In genomic region chr9:61915393-61916005, GRCm38 (mm10) we compare ENCODE assay signal across 9 mouse cellular contexts. TPM values are rescaled to one million over a fixed set of nuclear protein-coding genes. Genes with fewer than 3 reads are reported as not detected.
DNase-seq lines count a peak whose midpoint lies in the region; ATAC-seq and TF ChIP-seq lines count a peak whose summit lies in the region.
"Had no signal": no experiment of that assay in that cellular context is flagged by ENCODE, and none has a peak within 500 bp of the region (broad histone marks: within the 10 kb centered on the region; RNA-seq: fewer than 3 reads in every experiment).

No protein-coding gene starts in this region.

- H3K4me3 ChIP-seq in heart, embryonic 11.5 days (ENCODE audit: low read depth, low read length): peak overlapping the region; percentile 86
- peak overlapping the region; percentile 91 for H3K4me3 ChIP-seq in E14TG2a.4 (replicated peaks; ENCODE audit: low read length)
- H3K4me3 ChIP-seq in forebrain, embryonic 16.5 days (replicated peaks; ENCODE audit: low read length): peak overlapping the region; percentile 82
- peak overlapping the region; percentile 71 for H3K4me3 ChIP-seq in liver, embryonic 16.5 days (ENCODE audit: low read depth, low read length)

- H3K27me3 ChIP-seq in heart, embryonic 11.5 days (ENCODE audit: control insufficient read depth, insufficient read depth, low read length): no peaks in the 10 kb centered on the region
- H3K27me3 ChIP-seq in E14TG2a.4 (ENCODE audit: insufficient read depth, low read length): no peaks in the 10 kb centered on the region
- H3K27me3 ChIP-seq in forebrain, embryonic 16.5 days (replicated peaks; ENCODE audit: control insufficient read depth, insufficient read depth, low read length): no peaks in the 10 kb centered on the region
- H3K27me3 ChIP-seq in liver, embryonic 16.5 days (ENCODE audit: control insufficient read depth, insufficient read depth, low read depth, low read length): no peaks in the 10 kb centered on the region

- ATAC-seq in heart, embryonic 11.5 days (replicated peaks; ENCODE audit: insufficient number of reproducible peaks, low FRiP score, low TSS enrichment): no peak
- no peak for ATAC-seq in forebrain, embryonic 16.5 days
- ATAC-seq in liver, embryonic 16.5 days (ENCODE audit: low read depth): no peak

- peaks cover 10% of the 10 kb centered on the region; the same call in 1 of the 2 replicates for H3K4me1 ChIP-seq in heart, embryonic 11.5 days (ENCODE audit: control insufficient read depth, insufficient read depth, low read length)
- H3K4me1 ChIP-seq in E14TG2a.4 (replicated peaks; ENCODE audit: low read depth, low read length): peaks cover 24% of the 10 kb centered on the region
- H3K4me1 ChIP-seq in forebrain, embryonic 16.5 days (replicated peaks; ENCODE audit: control insufficient read depth, insufficient read depth, low read length): peaks cover 21% of the 10 kb centered on the region
- peaks cover 37% of the 10 kb centered on the region for H3K4me1 ChIP-seq in liver, embryonic 16.5 days (ENCODE audit: control insufficient read depth, low read depth, low read length)

- peak overlapping the region; percentile 94 for H3K27ac ChIP-seq in heart, embryonic 11.5 days (ENCODE audit: low read depth, low read length)
- peak overlapping the region; percentile 96; the same call in 1 of the 2 replicates for H3K27ac ChIP-seq in forebrain, embryonic 16.5 days (ENCODE audit: low read length)
- peak overlapping the region; percentile 98 for H3K27ac ChIP-seq in liver, embryonic 16.5 days (ENCODE audit: low read length)

- peak overlapping the region; percentile 89 for H3K9ac ChIP-seq in heart, embryonic 11.5 days (ENCODE audit: low read depth, low read length)
- H3K9ac ChIP-seq in forebrain, embryonic 16.5 days (replicated peaks; ENCODE audit: low read depth, low read length): peak overlapping the region; percentile 72; the same call in 1 of the 2 replicates
- H3K9ac ChIP-seq in liver, embryonic 16.5 days (ENCODE audit: low read depth, low read length): peak overlapping the region; percentile 70

- DNase-seq in heart, adult 8-10 months (ENCODE audit: low spot score): no peak
- no peak for DNase-seq in ovary, postnatal 10 days (ENCODE audit: low spot score)
- DNase-seq in urinary bladder, adult 2 months (ENCODE audit: low spot score): no peak
- no peak for DNase-seq in adrenal gland, postnatal 25 days
- DNase-seq: cerebellum, postnatal 14 days had no signal

- WGBS in heart, embryonic 11.5 days (ENCODE audit: insufficient replicate concordance): 47% methylated on average over 4 of the region's 4 CpGs
- 40% methylated on average over 4 of the region's 4 CpGs for WGBS in forebrain, embryonic 16.5 days
- 46% methylated on average over 4 of the region's 4 CpGs for WGBS in liver, embryonic 16.5 days (ENCODE audit: insufficient replicate concordance)

- H3K9me3 ChIP-seq in heart, embryonic 11.5 days (replicated peaks; ENCODE audit: control insufficient read depth, low read length): no peaks in the 10 kb centered on the region
- H3K9me3 ChIP-seq in E14TG2a.4 (ENCODE audit: low read length): no peaks in the 10 kb centered on the region
- H3K9me3 ChIP-seq in forebrain, embryonic 16.5 days (ENCODE audit: control insufficient read depth, low read length): no peaks in the 10 kb centered on the region
- H3K9me3 ChIP-seq in liver, embryonic 16.5 days (replicated peaks; ENCODE audit: control insufficient read depth, low read length): no peaks in the 10 kb centered on the region

- no peak for TF ChIP-seq CTCF in E14TG2a.4 (conservative IDR thresholded peaks at IDR 0.05; ENCODE audit: low read length)

- H3K36me3 ChIP-seq in heart, embryonic 11.5 days (ENCODE audit: control insufficient read depth, insufficient read depth, low read length): peaks cover 20% of the 10 kb centered on the region
- H3K36me3 ChIP-seq in E14TG2a.4 (ENCODE audit: insufficient read depth, low read length): peaks cover 63% of the 10 kb centered on the region
- H3K36me3 ChIP-seq in forebrain, embryonic 16.5 days (ENCODE audit: control insufficient read depth, insufficient read depth): peaks cover 11% of the 10 kb centered on the region
- peaks cover 46% of the 10 kb centered on the region for H3K36me3 ChIP-seq in liver, embryonic 16.5 days (ENCODE audit: control insufficient read depth, insufficient read depth)

- peak overlapping the region; percentile 76 for H3K4me2 ChIP-seq in heart, embryonic 11.5 days
- H3K4me2 ChIP-seq in forebrain, embryonic 16.5 days (ENCODE audit: low read length): peak overlapping the region; percentile 91
- peak overlapping the region; percentile 98 for H3K4me2 ChIP-seq in liver, embryonic 16.5 days (ENCODE audit: low read depth, low read length)

RNA-seq across cellular contexts. Expression of gene Rplp1, which starts 1.2 kb away (rescaled TPM):
- polyA plus RNA-seq in heart, embryonic 11.5 days (2014; fragmentation: Nextera tagmentation; extraction: Ambion mirVana): 963 and 1,096 TPM in 2 replicates
- 1,000 to 10,000 TPM; 1,398 to 1,706 (median 1,515) TPM for total RNA-seq in heart, adult 8-10 months (2022)
- 804 and 844 TPM in 2 replicates for polyA plus RNA-seq in forebrain, embryonic 16.5 days (2015; fragmentation: Nextera tagmentation; extraction: Ambion mirVana)
- 825 and 841 TPM in 2 replicates for polyA plus RNA-seq in liver, embryonic 16.5 days (2015; fragmentation: Nextera tagmentation; extraction: Ambion mirVana)
- polyA plus RNA-seq in urinary bladder, adult 2 months (2012; rRNA removed): 6,512 and 6,766 TPM in 2 replicates
- 1,828 and 1,881 TPM in 2 replicates for total RNA-seq in adrenal gland, postnatal 25 days (2021)

RNA-seq across cellular contexts. Expression of gene Kif23, which starts 31.1 kb away (rescaled TPM):
- 92.5 and 103 TPM in 2 replicates for polyA plus RNA-seq in heart, embryonic 11.5 days (2014; fragmentation: Nextera tagmentation; extraction: Ambion mirVana)
- 1 to 10 TPM in 3 of 4 experiments, under 1 TPM in 1; 0.56 to 2.3 (median 1.4) TPM for total RNA-seq in heart, adult 8-10 months (2022)
- polyA plus RNA-seq in forebrain, embryonic 16.5 days (2015; fragmentation: Nextera tagmentation; extraction: Ambion mirVana): 36.6 and 37.5 TPM in 2 replicates
- polyA plus RNA-seq in liver, embryonic 16.5 days (2015; fragmentation: Nextera tagmentation; extraction: Ambion mirVana): 63.3 and 64.2 TPM in 2 replicates
- polyA plus RNA-seq in urinary bladder, adult 2 months (2012; rRNA removed): 12.8 and 13.4 TPM in 2 replicates
- 12.0 and 13.8 TPM in 2 replicates for total RNA-seq in adrenal gland, postnatal 25 days (2021)
